Mouse (Mus musculus) gastrocnemius, adult 8-10 months (tissue): ENCODE results near the gene Zbtb18. TPM values are rescaled to one million over a fixed set of nuclear protein-coding genes. Genes with fewer than 3 reads are reported as not detected.

Source experiments
- DNase-seq, 2 experiments: peaks; one replicate each; pipeline ENCODE4 v3.0.0; 2022; ENCODE audit warnings: low spot score in 2 of 2
- total RNA-seq, 4 experiments: library from RNA; stranded (reverse); gene quantifications; 2 replicates each; pipeline ENCODE4 v1.2.4; 2022

Gene Zbtb18
- total RNA-seq, 4 experiments from 2014 or later: 113 to 163 (median 126) TPM

DNA sequence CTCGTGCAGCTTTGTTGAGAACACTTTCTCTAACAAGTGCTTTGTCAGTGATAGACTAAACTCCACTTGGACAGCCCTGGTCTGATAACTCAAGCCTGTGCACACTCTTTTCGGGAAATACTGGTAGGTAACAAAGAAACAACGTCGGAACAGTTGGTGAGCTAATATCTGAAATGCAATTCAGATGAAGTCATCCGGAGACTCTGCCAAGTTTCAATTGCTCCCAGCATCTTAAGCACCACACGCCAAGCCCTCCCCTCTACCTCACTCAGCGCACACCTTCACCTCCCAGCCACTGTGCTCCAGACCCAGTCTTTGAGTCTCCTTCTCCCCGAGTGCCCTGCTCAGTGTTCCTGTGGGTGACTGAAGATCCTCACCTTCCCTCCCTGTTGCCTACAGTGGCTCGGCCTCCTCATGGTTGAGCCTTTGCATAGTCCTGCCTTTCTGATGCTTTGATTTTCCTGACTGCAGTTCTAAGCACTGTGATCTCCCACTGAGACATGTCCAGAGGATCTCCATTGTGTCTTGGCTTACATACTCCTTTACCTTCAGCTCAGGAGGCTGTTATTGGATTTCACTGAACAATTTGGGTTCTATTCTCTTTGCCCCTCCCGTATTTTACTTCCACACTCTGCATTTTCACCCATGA lies 37.3 kb downstream of the Zbtb18 start:
- no peak for DNase-seq

DNA sequence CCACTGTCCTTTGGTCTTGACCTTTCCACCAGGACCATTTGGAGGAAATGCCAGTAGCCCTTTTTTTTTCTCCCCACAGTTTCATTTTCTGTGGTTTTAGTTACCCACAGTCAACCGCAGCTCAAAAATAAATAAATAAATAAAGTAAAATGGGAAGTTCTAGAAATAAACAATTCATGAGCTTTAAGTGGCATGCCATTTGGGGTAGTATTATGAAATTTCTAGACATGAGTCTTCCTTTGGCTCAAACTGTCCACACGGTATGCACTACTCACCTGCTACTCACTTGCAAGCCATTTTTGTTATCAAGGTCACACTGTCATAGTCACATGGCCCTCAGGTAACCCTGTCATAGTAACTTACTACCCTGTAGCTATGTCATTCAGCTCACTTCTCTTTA lies 41.5 kb downstream of the Zbtb18 start:
- DNase-seq: no peak

DNA sequence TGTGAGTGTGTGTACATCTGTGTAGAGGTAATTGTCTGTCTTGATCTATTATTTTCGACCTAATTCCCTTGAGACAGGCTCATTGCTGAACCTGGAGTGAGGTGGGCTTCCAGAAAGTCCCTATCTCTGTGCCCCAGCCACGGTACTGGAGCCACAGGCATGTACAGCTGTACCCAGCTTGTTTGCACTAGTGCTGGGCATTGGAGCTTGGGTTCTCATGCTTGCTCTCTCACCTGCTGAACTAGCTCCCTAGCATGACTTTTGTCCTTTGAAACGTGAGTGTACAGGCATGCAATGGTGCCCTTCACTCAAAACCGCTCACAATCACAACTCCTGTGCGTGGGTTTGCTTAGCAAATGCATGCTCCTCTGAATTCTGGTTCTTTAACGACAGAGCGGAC lies 42.1 kb downstream of the Zbtb18 start:
- no peak for DNase-seq

DNA sequence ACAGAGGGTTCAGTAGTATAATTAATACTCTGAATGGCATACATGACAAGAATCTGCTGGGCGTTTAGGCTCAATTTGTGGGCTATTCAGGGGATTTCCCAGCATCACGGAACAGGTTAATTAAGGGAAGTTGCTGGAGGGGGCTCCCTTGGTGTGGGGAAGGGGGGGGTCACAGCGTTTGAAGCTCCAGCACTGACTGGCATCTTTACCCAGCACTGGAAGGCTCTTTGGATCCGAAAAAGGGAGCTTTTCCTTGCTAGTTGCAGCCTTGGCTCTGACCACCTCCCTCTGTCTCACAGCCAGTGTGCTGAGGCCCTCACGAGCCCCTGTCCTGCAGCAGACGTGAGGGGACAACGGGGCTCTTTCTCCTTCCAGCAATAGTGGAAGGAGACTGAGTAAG lies 42.5 kb downstream of the Zbtb18 start:
- DNase-seq: no peak

DNA sequence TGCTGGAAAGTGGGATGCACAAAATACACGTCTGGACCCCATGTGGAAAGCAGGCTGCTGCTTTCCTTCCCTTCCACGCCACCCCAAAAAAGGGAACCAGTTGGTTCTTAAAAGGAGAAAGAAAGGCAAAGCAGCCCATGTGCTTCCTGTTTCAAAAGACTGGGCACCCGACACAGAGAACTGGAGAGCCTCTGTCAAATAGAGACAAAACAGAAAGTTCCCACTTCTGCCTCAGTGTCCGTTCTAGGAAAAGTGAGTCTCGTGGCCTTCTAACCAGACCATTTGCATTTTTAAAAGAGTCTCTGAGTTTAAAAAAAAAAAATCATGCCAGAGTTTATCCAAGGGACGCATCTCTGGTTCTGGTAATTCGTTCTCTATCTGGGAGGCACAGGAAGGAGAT lies 47.7 kb downstream of the Zbtb18 start:
- no peak for DNase-seq

DNA sequence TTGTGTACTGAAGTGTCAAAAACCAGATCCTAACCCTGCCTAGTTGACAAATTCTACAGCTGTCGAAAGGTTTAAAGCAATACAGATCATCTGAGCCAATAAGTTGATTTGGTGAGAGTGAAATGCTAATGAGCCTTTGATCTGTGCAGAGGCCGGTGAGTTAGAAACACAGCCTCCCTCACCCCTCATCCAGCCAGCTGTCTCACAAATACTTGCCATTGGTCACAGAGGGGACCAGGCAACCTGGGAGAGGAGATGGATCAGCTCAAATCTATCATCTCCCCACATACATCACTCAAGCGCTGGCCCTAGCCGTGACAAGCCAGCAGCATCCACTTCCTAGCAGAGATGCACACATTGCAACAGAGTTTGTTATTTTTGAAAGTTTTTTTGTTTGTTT lies 48.7 kb downstream of the Zbtb18 start:
- no peak for DNase-seq

DNA sequence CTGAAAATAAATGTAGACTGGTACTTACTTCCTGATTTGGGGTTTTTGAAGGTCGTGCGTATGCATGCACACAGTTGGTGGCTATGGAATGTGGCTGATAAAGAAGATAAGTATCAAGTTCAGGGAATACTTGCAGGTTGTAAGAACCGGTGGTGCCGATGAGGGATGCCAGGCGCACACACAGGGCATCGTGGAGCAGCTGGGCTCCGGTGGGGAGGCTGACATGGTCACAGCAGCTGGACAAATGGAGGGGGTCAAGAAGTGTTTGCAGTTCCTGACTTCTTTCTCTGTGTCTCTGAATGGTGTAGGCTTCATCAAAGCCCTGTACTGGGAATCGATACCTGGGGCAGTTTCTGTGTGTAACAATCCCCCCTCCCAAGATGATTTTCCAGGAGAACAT lies 49.1 kb downstream of the Zbtb18 start:
- no peak for DNase-seq

DNA sequence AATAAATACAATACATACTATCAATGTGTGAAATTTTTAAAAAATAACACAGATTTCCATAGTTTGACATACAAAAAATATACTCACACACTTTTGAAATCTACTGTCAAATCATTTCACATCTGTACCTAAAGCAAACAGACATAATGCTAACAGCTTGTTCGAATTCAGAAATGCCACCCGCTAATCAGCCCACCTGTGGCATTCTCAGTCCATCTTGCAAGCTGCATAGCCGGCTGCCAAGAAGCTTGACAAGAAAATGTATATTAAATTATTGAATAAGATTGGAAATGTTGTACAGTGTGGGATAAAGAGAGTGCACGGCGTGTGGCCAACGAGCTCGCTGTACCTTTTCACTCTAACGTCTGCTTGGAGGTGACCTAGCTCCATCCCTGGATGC lies 52.2 kb downstream of the Zbtb18 start:
- DNase-seq: no peak

DNA sequence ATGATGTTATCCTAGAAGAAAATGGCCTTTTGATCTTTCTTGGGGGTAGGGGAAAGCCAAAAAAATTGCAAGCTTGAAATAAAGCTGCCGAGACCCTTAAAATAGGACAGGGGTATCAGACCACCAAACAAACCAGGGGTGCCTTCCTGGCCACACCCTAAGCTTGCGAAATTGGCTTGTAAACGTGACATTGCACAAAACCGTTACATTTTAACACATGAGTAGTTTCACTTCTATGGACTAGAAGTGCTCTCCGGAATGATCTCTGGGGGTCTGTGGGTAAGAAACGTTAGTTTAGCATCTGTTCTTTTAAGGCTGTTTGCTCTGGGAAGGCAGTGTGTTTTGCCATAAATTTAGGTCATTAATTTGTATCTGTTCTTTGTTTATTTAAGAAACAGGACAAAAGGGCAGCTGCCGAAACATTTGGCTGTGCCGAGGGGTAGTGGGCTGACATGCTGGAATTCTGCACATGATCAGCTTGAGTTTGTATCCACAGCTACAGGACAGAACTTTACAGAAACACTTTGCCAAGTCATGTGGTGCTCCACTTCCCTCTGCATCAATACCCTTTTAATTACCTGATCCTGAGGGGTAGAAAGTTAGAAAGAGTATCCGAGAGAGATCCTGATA lies 52.9 kb downstream of the Zbtb18 start:
- DNase-seq: no peak

Other genes with a start within 250 kb of the Zbtb18 start
- gene Akt3, start 184.1 kb upstream of the Zbtb18 start, total RNA-seq: 10 to 100 TPM in 3 of 4 experiments, 1 to 10 TPM in 1; 7.6 to 11.4 (median 10.4) TPM